9 mouse cellular contexts compared by ENCODE assay signal in the genomic region with DNA sequence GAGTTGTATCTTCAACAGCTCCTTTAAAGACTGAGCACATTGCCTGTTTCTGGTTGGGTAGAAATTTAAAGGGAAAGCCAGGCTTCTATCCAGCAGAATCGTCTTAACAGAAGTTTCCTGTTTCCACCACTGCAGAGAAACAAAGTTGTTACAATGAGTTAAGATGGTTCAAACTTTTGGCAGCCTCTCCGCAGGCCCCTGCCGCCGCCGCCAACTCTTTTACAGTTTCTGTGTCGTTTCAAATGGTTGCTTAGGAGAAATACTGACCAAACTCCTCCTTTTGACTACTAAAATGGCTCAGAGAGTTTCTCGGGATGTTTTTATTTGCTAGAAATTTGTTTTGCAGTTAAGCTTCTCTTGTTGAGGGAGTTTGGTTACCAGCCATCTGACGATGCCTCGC.
DNase-seq lines count a peak whose midpoint lies in the region; ATAC-seq lines count a peak whose summit lies in the region.
"Had no signal": no experiment of that assay in that cellular context is flagged by ENCODE, and none has a peak within 500 bp of the region (broad histone marks: within the 10 kb centered on the region; RNA-seq: fewer than 3 reads in every experiment).

No protein-coding gene starts in this region.

- H3K27me3 ChIP-seq in midbrain, embryonic 15.5 days (replicated peaks): no peaks in the 10 kb centered on the region
- H3K27me3 ChIP-seq: CH12.LX had no signal

- peaks cover 20% of the 10 kb centered on the region for H3K4me1 ChIP-seq in midbrain, embryonic 15.5 days

- no peak overlapping the region for H3K9ac ChIP-seq in midbrain, embryonic 15.5 days

- H3K4me2 ChIP-seq in midbrain, embryonic 15.5 days: peak overlapping the region; percentile 24; the same call in 1 of the 2 replicates

- 23% methylated on average over 9 of the region's 9 CpGs for WGBS in midbrain, embryonic 15.5 days

- DNase-seq in frontal cortex, postnatal 36 days (ENCODE audit: low spot score in 2 of 2): peak; percentile 27 to 43
- DNase-seq in brain, adult 2 months (ENCODE audit: low read depth, low spot score): peak; percentile 44
- peak; percentile 53 for DNase-seq in gastrocnemius, postnatal 25 days
- DNase-seq in kidney, postnatal 10 days: peak; percentile 72
- DNase-seq in cerebellum, postnatal 4 days (ENCODE audit: low spot score in 2 of 2): no peak

- H3K4me3 ChIP-seq in midbrain, embryonic 15.5 days: no peak overlapping the region

- no peak overlapping the region for H3K27ac ChIP-seq in midbrain, embryonic 15.5 days

- no peak for ATAC-seq in frontal cortex, adult (ENCODE audit: low TSS enrichment)
- ATAC-seq in midbrain, embryonic 15.5 days (replicated peaks): no peak
- ATAC-seq in activated CD4-positive, CD25-positive, alpha-beta regulatory T cell, adult 4 months: no peak

- H3K9me3 ChIP-seq in midbrain, embryonic 15.5 days: no peaks in the 10 kb centered on the region

- H3K36me3 ChIP-seq in midbrain, embryonic 15.5 days (replicated peaks): no peaks in the 10 kb centered on the region

Comparison
In these comparisons a context has a peak if more than half of its experiments do, and no peak if none do; other contexts are left out.
1. DNase-seq: peak in frontal cortex, postnatal 36 days (2 of 2), brain, adult 2 months (single experiment), gastrocnemius, postnatal 25 days (single experiment) and kidney, postnatal 10 days (single experiment); none in cerebellum, postnatal 4 days (0 of 2).